Mouse (Mus musculus): ENCODE data around the gene Vmn1r151. TPM values are rescaled to one million over a fixed set of nuclear protein-coding genes. Genes with fewer than 3 reads are reported as not detected.
"Not testable (repeated sequence)": the region's sequence is repeated elsewhere in the genome, so short reads cannot be mapped to it uniquely, and the experiment has no call there.

Vmn1r151 gene
- not detected for total RNA-seq (2021)
- long read RNA-seq, experiment 1: 0 reads
- long read RNA-seq, experiment 2: 0 reads

GRCm38 (mm10) chr7:22499578-22499977, at the start of gene Vmn1r151:
Gene Vmn1r151, minus strand, starts transcription at chr7:22499678.
- DNase-seq: not testable (repeated sequence)

- not testable (repeated sequence) for DNase-seq
Measured at GRCm38 (mm10) chr7:22534787-22535186, 35.3 kb upstream of the Vmn1r151 start, which contains the start of gene Gm8677. Gene Gm8677, minus strand, starts transcription at chr7:22534887.

DNA sequence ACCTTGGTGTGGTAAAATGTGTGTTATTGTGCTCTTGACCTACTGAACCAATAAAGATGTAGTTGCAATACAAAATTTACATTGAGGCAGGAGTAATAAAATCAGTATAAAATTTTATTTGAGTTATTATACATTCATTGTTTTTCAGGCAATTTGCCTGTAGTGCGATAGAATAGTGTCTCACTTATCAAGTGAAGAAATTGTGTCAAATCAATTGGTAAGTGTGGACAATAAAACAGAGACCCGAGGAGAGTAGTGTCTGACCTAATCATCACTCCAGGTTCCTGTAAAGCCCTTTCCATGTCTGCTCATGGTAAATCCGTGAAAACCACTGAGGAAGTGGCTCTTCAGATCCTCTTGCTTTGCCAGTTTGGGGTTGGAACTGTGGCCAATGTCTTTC, 23.2 kb upstream of the Vmn1r151 start, which contains the start of gene Vmn1r152:
Vmn1r152 (plus strand) TSS at position 301 of the 400 bp plus-strand sequence.
- DNase-seq: not testable (repeated sequence)

DNA sequence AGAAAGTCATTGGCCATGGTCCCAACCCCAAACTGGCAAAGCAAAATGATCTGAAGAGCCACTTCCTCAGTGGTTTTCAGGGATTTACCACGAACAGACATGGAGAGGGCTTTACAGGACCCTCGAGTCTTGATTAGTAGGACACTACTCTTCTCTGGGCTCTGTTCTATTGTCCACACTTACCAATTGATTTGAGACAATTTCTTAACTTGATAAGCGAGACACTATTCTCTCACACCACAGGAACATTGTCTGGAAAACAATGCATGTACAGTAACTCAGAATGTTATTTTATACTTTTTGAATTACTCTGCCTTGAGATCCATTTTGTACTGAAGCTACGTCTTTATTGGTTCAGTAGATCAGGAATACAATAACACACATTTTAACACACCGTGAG, 35.5 kb downstream of the Vmn1r151 start, which contains the start of gene Gm10665:
Gm10665 (minus strand) TSS at position 101 of the 400 bp plus-strand sequence.
- DNase-seq: not testable (repeated sequence)

Other genes starting within 250 kb of the Vmn1r151 start
- gene Gm4187, start 170.0 kb downstream of the Vmn1r151 start, total RNA-seq (2021): not detected
- not detected for gene Gm8660, start 128.6 kb downstream of the Vmn1r151 start, total RNA-seq (2021)
- not detected for gene Vmn1r148, start 86.1 kb downstream of the Vmn1r151 start, total RNA-seq (2021)
- not detected for gene Vmn1r149, start 61.4 kb downstream of the Vmn1r151 start, total RNA-seq (2021)
- not detected for gene Gm10665, start 35.6 kb downstream of the Vmn1r151 start, total RNA-seq (2021)
- not detected for gene Vmn1r152, start 23.3 kb upstream of the Vmn1r151 start, total RNA-seq (2021)
- not detected for gene Gm8677, start 35.2 kb upstream of the Vmn1r151 start, total RNA-seq (2021)
- gene Gm4201, start 65.7 kb upstream of the Vmn1r151 start, total RNA-seq (2021): not detected
- not detected for gene Gm4565, start 88.4 kb upstream of the Vmn1r151 start, total RNA-seq (2021)
- not detected for gene Vmn1r155, start 158.3 kb upstream of the Vmn1r151 start, total RNA-seq (2021)
- not detected for gene Gm8693, start 192.6 kb upstream of the Vmn1r151 start, total RNA-seq (2021)
- not detected for gene Gm4567, start 220.0 kb upstream of the Vmn1r151 start, total RNA-seq (2021)

All from gastrocnemius, postnatal 10 days (tissue).